Mouse (Mus musculus) layer of hippocampus, postnatal 36 days (tissue): ENCODE measurements around the gene Camta1. TPM values are rescaled to one million over a fixed set of nuclear protein-coding genes. Genes with fewer than 3 reads are reported as not detected.
A peak's percentile ranks its signal among the peaks of the same experiment; 100 is the strongest.

Experiments
- DNase-seq, 2 experiments: peaks; one replicate each; pipeline ENCODE4 v3.0.0; 2022
- total RNA-seq, 2 experiments: library from RNA; stranded (reverse); gene quantifications; 2 replicates each; pipeline ENCODE4 v1.2.3; 2021

The Camta1 gene
- total RNA-seq, 2 experiments from 2014 or later, result 279 to 294 TPM

DNA sequence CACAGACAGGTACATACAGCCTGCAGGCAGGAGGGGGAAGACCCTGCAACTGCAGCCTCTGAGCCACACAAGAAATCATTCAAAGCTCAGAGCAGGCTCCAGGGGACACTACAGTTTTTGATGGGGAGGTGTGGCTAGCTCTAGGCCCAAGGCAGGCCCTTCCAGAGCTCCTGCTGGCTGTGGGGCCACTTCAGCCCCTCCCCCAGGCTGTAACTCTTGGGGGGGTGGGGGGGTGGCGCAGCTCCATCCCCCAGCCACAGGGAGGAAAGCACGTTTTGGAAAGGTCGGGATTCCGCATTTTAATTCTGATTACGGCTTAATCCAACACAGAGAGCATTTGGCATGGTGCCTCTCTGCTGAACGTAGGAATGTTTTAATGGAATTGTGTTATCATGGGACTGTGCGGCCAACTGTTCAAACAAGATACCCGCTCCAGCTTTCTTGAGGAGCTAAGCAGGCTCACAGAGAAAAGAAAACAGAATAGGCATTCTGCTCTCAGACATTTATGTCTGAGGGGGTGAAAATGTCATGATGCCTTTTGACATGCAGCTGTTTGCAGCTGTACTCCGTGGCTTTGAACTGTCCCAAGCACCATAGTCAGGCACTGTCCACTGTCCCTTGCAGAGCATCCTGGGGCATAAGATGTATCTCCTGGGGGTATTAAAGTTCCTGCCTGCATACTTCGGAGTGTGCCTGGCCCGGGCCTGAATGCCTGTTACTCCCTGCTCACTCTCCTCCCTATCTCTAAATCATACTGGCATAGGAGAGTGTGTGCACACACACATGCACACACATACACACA lies 344.5 kb downstream of the Camta1 start:
- DNase-seq, result no peak

DNA sequence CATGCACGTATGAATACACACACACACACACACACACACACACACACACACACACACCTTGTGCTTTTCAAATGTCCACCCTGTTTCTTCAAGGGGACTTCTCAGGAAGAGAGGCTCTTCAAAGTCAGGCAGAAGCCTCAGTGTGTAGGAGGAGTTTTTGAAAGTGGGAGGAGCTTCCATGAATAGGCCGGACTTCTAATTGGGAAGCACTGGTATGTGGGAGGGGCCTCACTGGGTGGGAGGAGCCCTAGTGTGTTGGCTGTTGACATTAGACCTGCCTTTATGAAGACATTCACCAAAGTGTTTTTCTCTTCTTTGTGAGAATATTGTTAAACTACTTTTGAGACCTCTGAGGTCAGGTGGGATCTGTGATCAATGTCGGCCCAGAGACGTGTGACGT lies 346.4 kb downstream of the Camta1 start:
- DNase-seq, result no peak

DNA sequence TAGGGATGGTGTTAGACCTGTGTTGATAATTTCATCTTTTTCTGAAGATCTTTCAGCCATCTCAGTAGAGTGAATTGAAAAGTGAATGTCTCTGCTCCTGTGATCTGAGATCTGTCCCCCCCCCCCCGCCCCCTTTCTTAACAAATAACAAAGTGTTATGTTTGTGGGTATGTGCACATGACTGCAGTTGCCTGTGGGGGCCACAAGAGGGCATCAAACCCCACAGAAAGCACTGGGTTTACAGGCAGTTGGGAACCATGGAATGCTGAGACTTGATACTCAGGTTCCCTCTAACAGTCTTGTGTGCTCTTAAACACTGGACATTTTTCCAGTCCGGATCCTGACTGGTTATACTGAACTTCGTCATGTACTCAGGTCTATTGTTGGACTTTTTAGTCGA lies 350.6 kb downstream of the Camta1 start:
- no peak for DNase-seq

DNA sequence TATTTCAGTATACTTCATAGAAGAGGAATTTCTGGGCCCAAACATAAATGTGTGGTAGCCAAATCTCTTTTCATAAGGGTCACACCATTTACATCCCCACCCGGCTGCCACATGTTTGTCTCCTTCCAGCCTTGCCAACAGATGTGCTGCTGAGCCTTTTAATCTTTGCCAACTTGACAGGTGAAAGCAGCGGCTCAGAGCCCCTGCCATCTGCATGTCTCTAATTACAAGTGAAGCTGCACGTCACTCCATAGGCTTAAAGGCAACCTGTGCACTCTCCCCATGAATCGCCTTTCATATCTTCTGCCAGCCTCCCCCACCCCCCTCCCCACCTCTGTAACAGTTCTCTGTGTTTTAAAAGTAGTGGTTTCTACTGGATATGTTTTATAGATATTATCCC lies 351.3 kb downstream of the Camta1 start:
- DNase-seq, result no peak

DNA sequence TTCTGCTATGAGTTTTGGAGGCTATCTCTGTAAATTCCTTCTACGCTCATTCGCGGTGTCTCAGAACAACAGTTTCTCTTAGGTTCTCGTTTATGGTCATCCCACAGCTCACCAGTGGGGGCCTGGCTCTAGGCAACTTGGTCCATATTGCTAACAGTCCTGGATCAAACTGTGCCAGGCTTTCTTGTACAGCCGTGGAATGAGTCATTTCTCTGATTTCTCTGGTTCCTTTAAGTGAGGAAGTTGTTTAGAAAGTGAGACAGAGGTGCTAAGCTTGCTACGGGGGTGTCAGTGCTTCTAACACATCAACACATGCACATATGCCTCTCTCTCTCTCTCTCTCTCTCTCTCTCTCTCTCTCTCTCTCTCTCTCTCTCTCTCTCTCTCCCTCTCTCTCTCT lies 355.0 kb downstream of the Camta1 start:
- DNase-seq, result no peak

DNA sequence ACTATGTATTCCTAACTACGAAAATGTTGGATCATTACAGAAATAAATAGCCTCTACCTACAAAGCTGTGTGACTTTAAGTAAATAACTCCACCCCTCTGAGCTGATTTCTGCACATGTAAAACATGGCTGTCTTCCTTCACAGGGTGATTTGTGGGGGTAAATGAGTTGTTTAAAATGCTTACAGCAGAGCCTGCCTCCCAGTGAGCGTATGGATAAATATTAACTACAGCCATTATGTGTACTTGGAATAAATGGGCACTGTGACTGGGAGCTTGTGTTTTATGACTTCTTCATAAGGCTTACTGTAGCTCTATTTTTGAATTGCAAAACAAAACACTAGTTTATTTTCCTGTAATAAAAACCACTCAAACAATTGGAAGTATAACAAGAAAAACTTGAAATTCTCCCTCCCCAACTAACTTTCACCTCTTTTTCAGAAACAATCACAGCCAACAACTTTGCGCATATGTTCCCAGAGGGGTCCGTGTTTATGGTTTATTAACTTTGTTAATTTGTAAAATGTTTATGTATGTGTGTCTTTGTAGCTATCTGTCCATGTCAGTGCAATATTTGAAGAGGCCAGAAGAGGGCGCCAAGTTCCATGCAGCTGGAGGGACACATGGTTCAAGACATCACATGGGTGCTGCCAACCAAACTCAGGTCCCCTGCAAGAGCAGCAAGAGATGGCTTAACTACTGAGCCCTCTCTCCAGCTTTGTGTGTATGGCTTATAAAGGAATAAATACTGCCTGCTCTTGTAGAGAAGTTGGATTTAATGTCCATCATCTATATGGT lies 363.0 kb downstream of the Camta1 start:
- no peak for DNase-seq

DNA sequence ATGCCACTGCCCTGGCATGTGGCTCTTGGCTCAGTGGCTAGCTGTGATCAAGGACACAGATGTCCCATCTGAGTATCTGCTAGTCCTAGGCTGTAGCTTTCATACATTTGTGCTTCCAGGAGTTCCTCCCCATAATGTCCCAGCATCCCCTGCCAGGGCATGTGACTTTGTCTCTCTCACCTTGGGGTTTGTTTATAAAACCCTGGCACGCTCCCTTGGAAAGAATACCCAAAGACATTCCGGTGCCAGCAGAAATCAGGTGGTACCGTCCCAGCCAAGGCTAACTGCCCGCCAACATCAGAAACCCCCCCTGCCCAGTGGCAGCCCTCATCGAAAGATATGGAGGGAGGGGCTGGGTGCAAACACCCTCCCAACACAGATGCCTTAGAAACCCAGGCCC lies 365.1 kb downstream of the Camta1 start:
- no peak for DNase-seq

DNA sequence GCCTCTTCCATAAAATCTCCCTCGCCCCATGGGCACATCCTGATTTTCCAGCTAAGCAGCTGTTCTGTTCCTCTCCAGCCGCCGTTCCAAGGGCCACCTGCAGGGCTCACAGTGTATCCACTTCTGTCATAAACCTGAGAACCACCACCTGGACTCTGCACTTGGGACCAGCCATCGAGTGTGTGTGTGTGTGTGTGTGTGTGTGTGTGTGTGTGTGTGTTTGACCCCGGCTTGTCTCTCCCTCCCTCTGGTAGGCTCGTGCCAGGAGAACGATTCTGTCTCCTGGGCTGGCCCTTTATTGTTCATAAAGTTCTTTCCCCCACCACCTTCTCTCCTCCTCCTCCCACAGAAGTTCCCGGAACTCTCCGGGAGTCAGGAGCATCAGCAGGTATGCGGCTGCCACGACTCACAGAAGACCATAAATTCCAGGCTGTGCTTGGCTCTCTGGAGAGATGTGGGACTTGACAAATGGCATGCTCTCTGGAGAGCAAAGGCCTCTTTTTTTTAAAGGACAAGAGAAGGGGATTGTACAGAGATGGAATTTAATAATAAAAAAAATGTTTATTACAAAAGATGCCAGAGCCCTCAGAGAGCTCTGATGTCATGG lies 366.3 kb downstream of the Camta1 start:
- DNase-seq, result no peak

DNA sequence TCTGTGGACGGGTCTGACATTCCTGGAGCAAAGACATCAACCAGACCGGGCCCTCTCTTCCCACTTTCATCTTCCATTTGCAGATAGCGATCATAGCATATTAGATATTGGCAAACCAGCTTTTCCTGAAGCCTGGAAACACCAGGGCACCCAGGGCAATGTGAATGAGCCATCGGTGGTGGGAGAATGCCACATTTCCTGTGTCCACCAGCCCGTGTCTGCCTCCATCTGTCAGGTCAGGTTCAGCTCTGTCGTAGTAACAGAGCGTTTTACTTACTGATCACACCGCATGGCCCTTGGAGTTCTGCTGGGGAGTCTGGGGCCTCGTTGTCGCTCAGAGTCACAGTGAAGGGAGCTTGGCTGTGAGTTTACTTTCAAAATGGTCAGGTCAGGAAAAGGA lies 368.9 kb downstream of the Camta1 start:
- DNase-seq, result no peak

DNA sequence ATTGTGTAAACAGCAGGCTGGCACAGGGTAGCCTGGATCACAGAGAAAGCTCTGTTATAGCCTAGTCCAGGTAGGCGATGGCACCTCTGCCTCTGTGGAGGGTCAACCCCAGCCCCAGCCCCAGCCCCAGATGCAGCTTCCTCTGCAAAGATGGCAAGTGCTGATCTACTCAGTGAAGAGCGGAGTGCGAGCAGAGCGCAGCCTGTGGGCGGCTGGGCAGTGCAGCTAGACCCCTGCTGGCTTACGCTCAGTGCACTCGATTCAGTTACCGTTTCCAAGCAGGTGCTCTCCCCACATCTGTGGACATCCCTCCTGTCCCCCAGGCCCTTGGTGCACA lies 377.7 kb downstream of the Camta1 start:
- no peak for DNase-seq

DNA sequence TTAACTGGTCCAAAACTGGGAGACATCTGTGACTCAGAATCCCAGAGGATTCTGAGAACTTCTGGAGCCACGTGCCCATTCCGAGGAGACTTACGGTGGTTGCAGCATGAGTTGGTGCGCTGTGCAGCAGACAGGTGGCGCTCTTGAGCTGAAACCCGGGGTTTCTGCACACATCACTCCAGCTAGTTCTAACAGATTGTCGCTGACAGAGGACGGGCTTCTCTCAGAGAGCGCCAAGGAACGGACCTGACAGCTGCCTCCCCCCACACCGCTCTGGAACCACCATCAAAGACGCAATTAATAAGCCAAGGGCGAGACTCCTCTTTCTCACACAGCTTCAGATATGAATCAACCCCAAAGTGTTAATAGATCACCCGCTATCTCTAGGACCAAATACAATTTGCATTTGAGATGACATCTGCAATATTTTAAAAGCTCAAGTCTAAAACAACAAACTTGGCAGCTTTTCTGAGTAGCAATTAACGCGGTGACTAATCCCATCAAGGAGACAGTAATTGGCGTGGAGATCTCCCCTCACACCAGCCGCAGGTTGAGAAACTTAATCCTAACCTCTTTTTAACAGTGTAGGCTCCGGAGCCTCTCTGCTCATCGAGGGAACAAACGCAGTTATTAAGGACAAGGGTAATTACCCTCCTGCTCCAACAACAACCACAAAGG lies 378.2 kb downstream of the Camta1 start:
- DNase-seq, result peak; percentile 73

DNA sequence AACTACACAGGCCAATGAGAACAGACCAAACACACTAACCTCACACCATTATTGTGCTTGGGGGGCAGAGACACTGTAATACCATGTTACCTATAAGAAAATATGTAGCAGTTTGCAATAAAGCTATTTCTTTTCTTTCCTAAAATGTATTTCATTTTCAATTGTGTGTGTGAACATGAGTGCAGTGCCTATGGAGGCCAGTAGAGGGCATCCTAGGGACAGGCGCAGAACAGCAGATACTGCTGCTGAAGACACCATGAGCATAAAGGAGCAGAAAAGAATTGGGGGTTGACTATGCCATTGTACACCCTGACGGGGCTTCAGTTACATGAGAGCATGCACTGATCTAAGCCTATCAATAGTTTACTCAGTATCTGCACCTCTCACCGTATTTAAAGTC lies 380.7 kb downstream of the Camta1 start:
- no peak for DNase-seq

DNA sequence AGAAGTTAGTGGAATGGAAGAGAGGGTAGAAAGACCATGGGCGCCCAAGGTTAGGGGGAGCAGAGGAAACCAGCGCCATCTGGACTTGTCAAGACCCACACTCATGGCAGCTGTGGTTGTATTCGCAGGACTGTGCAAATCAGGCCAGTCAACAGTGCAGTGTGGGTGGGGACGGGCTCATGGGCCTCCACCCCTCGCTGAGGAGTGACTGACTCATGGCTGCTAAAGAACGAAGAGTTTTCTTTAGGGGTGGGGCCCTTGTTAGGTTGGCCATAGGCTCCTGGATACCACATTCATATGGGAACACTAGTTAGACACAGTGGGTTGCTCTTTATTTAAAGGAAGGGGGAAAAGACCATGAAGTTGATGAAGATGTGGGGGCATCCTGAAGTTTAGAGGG lies 383.7 kb downstream of the Camta1 start:
- DNase-seq, result no peak

DNA sequence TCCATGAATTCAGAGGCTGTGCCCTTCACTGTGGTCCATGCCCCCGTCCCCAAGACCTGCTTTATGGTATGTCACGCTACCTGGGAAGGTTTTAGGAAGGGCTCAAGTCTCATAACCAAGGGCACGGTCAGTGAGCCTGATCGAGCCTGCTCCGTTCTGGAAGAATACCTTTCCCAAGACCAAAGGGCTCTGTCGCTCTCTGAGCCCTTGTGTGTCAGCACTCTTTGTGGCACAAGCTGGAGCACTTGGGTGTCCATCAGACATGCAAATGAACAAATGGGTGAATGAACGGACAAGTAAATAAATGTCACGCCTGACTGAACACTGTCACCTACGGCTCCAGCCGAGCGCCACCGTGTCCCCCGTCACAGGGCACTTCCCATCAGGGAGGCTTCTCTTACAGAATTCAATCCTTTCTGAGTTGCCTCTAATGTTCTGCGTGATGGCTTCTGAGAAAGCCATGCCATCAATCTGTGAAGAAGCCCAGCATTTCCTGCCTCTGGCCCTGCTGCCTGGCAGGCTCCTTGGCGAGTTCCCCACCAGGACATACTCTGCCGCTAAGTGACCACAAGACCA lies 386.7 kb downstream of the Camta1 start:
- no peak for DNase-seq

DNA sequence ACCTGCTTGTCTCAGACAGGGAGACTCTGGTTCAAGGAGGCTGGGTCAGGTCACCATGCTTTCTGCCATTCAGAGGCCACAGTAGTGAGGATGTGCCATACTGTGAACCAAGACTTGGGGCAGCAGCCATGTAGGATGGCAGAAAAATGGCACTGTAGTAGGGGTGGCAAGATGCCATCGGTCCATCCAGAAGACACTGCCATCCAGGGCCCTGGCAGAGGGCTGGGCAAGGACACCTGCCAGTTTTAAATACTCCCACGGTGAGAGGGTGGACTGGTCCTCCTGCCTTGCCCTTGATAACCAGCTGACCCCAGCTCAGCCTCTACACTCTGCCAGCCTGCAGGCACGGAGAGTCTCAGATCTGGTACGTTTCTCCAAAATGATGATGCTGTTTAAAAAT lies 389.8 kb downstream of the Camta1 start:
- no peak for DNase-seq

DNA sequence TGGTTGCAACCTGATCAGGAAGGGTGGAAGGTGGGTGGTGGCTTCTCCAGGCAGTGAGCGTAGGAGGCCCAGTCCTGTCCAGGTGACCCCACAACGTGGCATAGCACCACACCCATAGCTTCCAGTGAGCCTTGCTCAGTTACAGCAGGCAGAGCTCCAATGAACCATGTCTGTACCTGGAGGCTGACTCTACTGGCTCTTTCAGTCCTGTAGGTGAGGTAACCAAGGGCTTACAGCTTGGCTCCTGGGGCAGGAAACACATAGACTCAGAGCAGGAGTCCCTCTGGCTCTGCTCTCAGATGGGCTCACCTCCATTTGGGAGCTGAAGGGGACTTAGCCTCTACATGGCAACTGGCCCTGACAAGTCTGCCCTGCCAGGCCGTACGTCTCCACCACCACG lies 393.3 kb downstream of the Camta1 start:
- no peak for DNase-seq

DNA sequence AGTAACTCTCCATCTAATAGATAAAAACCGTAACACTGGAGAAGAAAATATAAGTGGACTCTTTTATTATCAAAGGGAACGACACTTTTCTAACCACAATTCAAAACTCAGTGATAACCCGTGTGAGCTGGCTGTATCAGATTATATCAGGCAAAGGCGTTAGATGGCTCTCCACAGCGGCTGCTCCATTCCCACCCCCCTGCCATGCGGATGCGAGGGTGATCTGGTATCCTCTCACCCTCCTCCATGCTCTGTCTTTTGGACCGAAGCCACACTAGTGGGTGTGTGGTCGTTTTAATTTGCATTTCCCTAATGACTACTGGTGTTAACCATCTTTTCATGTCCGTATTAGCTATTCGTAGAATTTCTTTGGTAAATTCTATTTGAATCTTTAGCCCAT lies 403.0 kb downstream of the Camta1 start:
- no peak for DNase-seq

DNA sequence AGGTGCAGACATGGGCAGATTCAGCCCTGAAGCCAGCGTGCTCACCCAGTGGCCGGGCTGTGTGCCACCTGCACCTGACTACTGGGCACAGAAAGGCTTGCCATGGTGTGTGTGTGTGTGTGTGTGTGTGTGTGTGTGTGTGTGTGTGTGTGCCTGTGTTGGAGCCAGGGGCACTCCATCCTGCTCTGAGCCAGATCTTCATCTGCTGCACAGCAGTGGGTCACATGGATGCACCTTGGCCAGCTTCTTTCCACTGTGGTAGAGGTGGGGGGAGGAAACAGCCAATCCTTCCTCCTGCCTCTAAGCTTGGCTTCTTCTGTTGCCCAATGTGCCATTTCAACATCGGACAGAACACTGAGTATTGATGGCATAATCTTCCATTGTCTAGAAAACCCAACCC lies 407.1 kb downstream of the Camta1 start:
- no peak for DNase-seq

DNA sequence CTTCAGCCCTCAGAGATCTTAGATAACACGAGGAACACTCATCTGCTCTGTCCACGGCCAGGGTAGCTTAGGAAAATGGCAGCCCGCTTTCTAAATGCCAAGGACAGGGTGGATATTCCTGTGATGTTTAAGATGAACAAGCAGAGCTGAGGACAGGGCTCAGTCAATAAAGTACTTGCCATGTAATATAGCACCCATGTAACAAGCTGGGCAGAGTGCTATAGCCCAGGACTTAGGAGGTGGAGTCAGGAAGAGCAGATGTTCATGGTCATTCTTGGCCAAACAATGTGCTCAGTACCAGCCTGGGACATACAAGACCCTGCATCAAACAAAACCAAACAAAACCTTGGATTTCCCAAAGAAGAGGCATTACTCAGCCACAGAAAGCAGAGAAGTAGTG lies 407.6 kb downstream of the Camta1 start:
- no peak for DNase-seq

DNA sequence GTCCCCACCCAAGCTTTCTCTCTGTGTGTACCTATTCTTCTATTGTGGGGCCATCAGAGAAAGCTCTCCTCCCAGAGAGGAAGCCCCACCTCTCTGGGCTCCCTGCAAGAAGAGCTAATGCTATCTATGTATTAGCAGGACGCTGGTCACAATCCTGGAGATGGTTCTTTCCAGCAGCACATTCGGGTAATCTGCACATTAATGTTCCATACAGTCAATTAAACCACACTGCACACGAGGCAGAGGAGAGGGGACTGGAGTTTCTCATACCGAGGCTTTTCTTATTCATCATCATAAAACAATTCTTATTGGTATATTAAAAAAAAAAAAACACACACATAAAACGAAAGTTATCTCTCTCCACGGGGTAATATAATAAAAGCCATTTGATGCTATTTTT lies 409.8 kb downstream of the Camta1 start:
- no peak for DNase-seq

DNA sequence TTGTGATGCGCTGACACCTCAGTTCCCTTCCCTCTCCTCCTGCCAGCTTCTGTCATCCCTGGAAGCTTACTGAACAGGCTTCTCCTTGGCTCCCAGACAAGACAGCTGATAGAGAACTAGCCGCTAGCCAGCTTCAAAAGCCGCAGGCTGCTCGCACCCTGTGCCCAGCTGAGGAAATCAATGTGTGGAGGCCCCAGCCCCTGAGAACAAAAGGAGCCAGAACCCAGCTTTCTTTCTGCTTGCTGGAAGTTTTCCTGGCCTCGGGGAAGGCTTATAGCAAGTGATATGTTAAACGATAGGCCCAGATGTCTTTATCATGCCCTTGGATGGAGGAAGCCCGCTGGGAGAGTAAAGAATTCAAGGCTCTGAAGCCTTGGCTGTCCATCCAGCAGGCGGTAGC lies 411.7 kb downstream of the Camta1 start:
- no peak for DNase-seq

DNA sequence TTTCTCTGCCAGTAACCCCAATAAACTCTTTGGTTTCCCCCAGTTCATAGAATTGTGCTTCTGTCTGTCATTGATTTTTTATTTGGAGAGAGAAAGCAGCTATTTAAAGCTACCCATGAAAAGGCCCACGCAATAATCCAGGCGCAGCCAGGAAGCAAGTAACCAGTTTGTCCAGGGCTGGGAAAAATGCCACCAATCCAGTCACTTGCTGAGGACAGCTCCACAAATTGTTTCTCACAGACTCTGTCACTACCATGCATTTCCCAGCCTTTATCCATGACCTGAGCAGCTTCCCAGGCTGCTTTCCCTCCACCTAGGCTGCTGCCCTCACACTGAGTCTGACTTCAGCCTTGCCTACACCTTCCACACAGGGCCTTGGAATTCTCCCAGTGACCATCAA lies 413.3 kb downstream of the Camta1 start:
- DNase-seq, result no peak

DNA sequence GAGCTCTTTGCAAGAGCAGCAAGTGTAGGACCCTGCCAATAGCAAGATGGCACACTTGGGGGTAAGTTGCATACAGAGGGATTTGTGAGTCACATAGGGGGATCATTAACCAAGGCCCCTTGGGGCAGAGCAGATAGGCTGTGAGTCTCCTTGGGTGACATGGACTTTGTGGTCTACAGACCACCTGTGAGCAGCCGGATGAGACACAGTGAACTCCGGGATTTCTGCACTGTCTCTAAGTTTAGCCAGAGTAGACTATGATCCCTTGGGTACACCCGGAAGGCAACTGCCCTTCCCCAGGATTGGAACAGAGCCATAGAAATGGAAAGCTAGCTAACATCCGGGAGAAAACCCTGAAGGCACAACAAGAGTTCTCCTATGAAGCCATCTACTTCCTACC lies 417.0 kb downstream of the Camta1 start:
- DNase-seq, result no peak
